Mouse (Mus musculus) spleen, adult 2 months (tissue): ENCODE results near the gene Atoh8. TPM values are rescaled to one million over a fixed set of nuclear protein-coding genes. Genes with fewer than 3 reads are reported as not detected.
A peak's percentile ranks its signal among the peaks of the same experiment; 100 is the strongest.

Experiments used
- DNase-seq, 2 experiments: peaks; one replicate each; pipeline versions ENCODE4 v3.0.0 to v3.0.0-alpha.2; 2012 to 2021; ENCODE audit warnings: low spot score in 2 of 2, low read depth in 1 of 2
- H3K27ac ChIP-seq: fragments of 200-500 bp; 2 replicates; pipeline ENCODE4 v1.5.1; 2012; ENCODE audit warnings: low read length, inconsistent platforms; ENCODE audit not compliant: insufficient read depth
- H3K27me3 ChIP-seq: fragments of 200-500 bp; 2 replicates; pipeline ENCODE4 v1.6.1; 2012; ENCODE audit warnings: mild to moderate bottlenecking, moderate library complexity, low read length, inconsistent platforms; ENCODE audit not compliant: control insufficient read depth, insufficient read depth
- H3K36me3 ChIP-seq: fragments of 200-500 bp; 2 replicates; pipeline ENCODE4 v1.6.1; 2012; ENCODE audit warnings: mild to moderate bottlenecking, low read length, inconsistent platforms; ENCODE audit not compliant: control insufficient read depth, insufficient read depth
- H3K4me1 ChIP-seq: fragments of 200-500 bp; 2 replicates; pipeline ENCODE4 v1.6.1; 2011; ENCODE audit warnings: inconsistent platforms; ENCODE audit not compliant: control insufficient read depth, insufficient read depth, insufficient read length
- H3K4me3 ChIP-seq: fragments of 200-500 bp; 2 replicates; pipeline ENCODE4 v1.5.1; 2011; ENCODE audit warnings: mild to moderate bottlenecking, inconsistent platforms; ENCODE audit not compliant: insufficient read depth, insufficient read length; ENCODE audit errors: extremely low read depth
- CTCF ChIP-seq: fragments of 200-500 bp; IDR thresholded peaks from 2 replicates; pipeline ENCODE4 v1.5.1; 2011; ENCODE audit warnings: mild to moderate bottlenecking, inconsistent platforms; ENCODE audit not compliant: insufficient read depth, insufficient read length, insufficient replicate concordance; ENCODE audit errors: extremely low read depth
- POLR2A ChIP-seq: fragments of 200-500 bp; IDR thresholded peaks from 2 replicates; pipeline ENCODE4 v1.6.1; 2011; ENCODE audit warnings: low read depth, low read length, inconsistent platforms
- WGBS: fragments of 180-500 bp; shearing (Covaris S2); methylation state at CpG from one replicate; pipeline ENCODE4 v1.1.7; 2018; 5-methylcytosine and 5-hydroxymethylcytosine counted together
- polyA plus RNA-seq: library from polyadenylated mRNA; depleted of rRNA; stranded (reverse); fragments of >200 nt; gene quantifications from 2 replicates; pipeline ENCODE4 v1.2.3, GENCODE M21; 2012

The Atoh8 gene
- polyA plus RNA-seq, 1 experiment: 9.3 TPM

DNA sequence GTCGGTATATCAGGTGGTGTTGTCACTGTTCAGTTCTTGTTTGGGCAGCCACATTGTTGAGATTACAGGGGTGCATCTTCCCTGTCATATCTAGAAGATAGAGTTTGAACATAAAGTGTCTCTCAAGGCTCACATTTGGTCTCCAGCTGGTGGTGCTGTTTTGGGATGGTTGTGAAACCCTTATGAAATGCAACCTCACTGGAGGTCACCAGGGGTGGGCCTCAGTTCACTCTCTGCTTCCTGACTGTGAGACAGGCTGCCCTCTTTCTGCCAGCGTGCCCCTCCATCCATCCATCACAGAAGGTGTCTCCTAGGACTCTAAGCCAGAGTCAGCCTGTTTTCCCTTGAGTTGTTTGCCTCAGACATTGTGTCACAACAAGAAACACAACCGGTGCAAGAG is 58.0 kb downstream of the Atoh8 start:
- Histone ChIP-seq H3K4me3 (no peak overlapping the region), H3K36me3 (no peaks in the 10 kb centered on the region), H3K27ac (no peak overlapping the region), H3K4me1 (no peaks in the 10 kb centered on the region), H3K27me3 (no peaks in the 10 kb centered on the region)
- TF ChIP-seq CTCF: no peak
- no peak for TF ChIP-seq POLR2A
- DNase-seq: no peak
- WGBS: 80% methylated on average over 3 of the region's 3 CpGs

DNA sequence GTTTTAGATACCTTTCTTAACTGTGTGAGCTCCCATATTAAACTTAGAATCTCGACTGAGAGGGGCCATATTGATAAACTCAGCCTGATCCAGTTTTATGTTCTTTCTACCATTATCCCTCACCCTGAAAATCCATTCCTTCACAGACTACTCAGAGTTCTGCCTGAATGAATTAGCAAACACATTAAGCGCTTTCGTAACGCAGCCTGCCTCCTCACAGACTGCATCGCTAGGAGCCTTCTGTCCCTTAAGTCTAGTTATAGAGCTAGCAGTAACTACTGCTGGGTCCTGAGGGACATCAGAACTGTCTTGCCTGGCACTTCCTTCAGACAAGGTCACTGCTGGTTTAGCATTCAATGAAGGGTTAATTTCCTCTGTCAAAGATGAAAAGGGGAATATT is 59.4 kb downstream of the Atoh8 start:
- Histone ChIP-seq H3K27me3 (no peaks in the 10 kb centered on the region), H3K36me3 (no peaks in the 10 kb centered on the region), H3K4me1 (no peaks in the 10 kb centered on the region), H3K4me3 (no peak overlapping the region), H3K27ac (no peak overlapping the region)
- TF ChIP-seq CTCF: no peak
- TF ChIP-seq POLR2A: no peak
- no peak for DNase-seq
- WGBS: 91% methylated on average over 5 of the region's 5 CpGs

DNA sequence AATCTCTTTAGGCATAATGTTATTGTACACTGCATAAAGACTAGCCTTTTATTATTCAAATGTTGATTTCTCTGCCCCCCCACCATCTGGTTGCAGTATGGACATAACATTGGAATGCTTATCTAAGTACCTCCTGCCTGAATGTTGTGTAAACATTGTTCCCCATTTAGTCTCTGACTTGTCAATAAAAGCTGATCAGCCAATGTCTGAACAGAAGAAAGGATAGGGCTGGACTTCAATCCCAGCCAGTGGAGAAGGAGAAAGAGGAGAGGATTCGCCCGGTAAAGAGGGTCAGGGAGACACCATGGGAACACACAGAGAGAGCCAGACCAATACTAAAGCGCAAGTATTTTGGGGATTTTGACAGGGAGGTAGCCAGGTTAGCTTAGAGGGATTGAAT is 60.0 kb downstream of the Atoh8 start:
- no peaks in the 10 kb centered on the region for H3K27me3 ChIP-seq
- no peaks in the 10 kb centered on the region for H3K4me1 ChIP-seq
- H3K4me3 ChIP-seq: no peak overlapping the region
- no peaks in the 10 kb centered on the region for H3K36me3 ChIP-seq
- no peak for TF ChIP-seq CTCF
- TF ChIP-seq POLR2A: no peak
- 86% methylated on average over 3 of the region's 3 CpGs for WGBS
- H3K27ac ChIP-seq: no peak overlapping the region
- no peak for DNase-seq

DNA sequence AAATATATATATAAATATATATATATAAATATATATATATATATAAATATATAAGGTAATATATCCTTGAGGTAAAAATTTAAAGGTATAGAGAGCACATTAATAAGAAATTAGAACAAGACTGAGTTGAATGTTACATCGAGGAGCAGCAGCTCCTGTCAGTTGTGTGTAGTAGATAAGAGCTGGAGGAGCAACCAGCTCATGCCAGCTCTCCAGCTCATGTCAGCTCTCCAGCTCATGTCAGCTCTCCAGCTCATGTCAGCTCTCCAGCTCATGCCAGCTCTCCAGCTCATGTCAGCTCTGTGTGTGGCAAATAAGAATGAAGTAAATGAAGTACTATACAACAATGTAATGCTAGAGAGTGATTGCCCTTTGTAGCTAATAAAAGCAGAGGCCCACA is 62.0 kb downstream of the Atoh8 start:
- Histone ChIP-seq H3K27ac (no peak overlapping the region), H3K27me3 (no peaks in the 10 kb centered on the region), H3K4me1 (no peaks in the 10 kb centered on the region), H3K4me3 (no peak overlapping the region), H3K36me3 (no peaks in the 10 kb centered on the region)
- no peak for DNase-seq
- 76% methylated on average over 1 of the region's 1 CpGs for WGBS
- no peak for TF ChIP-seq POLR2A
- TF ChIP-seq CTCF: no peak

DNA sequence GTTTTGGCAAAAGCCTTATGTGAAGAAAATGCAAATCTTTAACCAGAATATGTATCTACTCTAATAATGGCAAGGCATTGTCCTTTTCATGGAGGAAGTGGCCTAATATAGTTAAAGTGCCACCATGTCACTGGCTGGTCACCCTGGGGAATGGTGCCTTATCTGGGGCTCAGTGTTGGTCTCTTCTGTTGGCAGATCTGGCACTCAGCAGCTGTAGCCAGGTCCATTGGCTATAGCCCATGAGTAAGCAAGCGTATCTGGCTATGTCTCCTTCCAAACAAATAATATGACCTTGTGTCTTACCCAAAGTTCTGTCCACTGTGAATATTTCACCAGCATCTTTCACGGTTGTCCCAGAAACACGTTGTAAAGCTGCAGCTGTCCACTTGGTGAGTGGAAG is 64.0 kb downstream of the Atoh8 start:
- TF ChIP-seq POLR2A (no peak), CTCF (no peak)
- WGBS: 84% methylated on average over 3 of the region's 3 CpGs
- Histone ChIP-seq H3K4me3 (no peak overlapping the region), H3K4me1 (no peaks in the 10 kb centered on the region), H3K36me3 (no peaks in the 10 kb centered on the region), H3K27me3 (no peaks in the 10 kb centered on the region), H3K27ac (no peak overlapping the region)
- DNase-seq: no peak

GRCm38 (mm10) chr6:72165907-72166306 is 69.5 kb downstream of the Atoh8 start:
- H3K4me1 ChIP-seq: peaks cover 10% of the 10 kb centered on the region; the same call in 1 of the 2 replicates
- H3K36me3 ChIP-seq: no peaks in the 10 kb centered on the region
- no peak overlapping the region for H3K4me3 ChIP-seq
- TF ChIP-seq POLR2A (no peak), CTCF (no peak)
- DNase-seq: no peak
- 79% methylated on average over 2 of the region's 2 CpGs for WGBS
- no peak overlapping the region for H3K27ac ChIP-seq
- no peaks in the 10 kb centered on the region for H3K27me3 ChIP-seq

- TF ChIP-seq POLR2A: no peak
- peak; percentile 94; the same call in 1 of the 2 replicates for TF ChIP-seq CTCF
- WGBS: 21% methylated on average over 20 of the region's 20 CpGs
- Histone ChIP-seq H3K36me3 (no peaks in the 10 kb centered on the region), H3K27me3 (no peaks in the 10 kb centered on the region), H3K27ac (0 out of 2 replicates have a peak overlapping the region, but pooled peaks have one; percentile 2), H3K4me3 (no peak overlapping the region), H3K4me1 (peaks cover 10% of the 10 kb centered on the region; the same call in 1 of the 2 replicates)
- peak; percentile 66 to 81 for DNase-seq
Measured at GRCm38 (mm10) chr6:72164321-72165275, 70.8 kb downstream of the Atoh8 start.
